Mouse (Mus musculus) embryonic fibroblast, embryonic 13.5 days (primary cell): ENCODE measurements at regions not wholly inside any gene's neighbourhood (a gene's known extent, or its start where the extent isn't known, plus 50 kb on each side); places are given as distances from the start of the nearest gene placed in this dataset.
"Not testable (repeated sequence)": the region's sequence is repeated elsewhere in the genome, so short reads cannot be mapped to it uniquely, and the experiment has no call there.

ENCODE experiments used
- H3K27ac ChIP-seq: 2 replicates; pipeline ENCODE4 v1.5.1; 2012; ENCODE audit warnings: low read length, control low read depth, inconsistent platforms; ENCODE audit not compliant: insufficient read depth
- H3K4me1 ChIP-seq: 2 replicates; pipeline ENCODE4 v1.6.1; 2011; ENCODE audit warnings: low read length; ENCODE audit not compliant: control insufficient read depth, insufficient read depth
- H3K4me3 ChIP-seq: 2 replicates; pipeline ENCODE4 v1.5.1; 2011; ENCODE audit warnings: mild to moderate bottlenecking, control low read depth, low read length; ENCODE audit not compliant: insufficient read depth
- CTCF ChIP-seq: IDR thresholded peaks from 2 replicates; pipeline ENCODE4 v1.5.1; 2011; ENCODE audit warnings: mild to moderate bottlenecking, control low read depth, low read length, moderate library complexity, borderline replicate concordance; ENCODE audit not compliant: insufficient read depth
- POLR2A ChIP-seq: IDR thresholded peaks from 2 replicates; pipeline ENCODE4 v1.6.1; 2011; ENCODE audit warnings: low read depth, mild to moderate bottlenecking, control low read depth, low read length, moderate library complexity

- TF ChIP-seq CTCF: no peak
- no peak overlapping the region for H3K27ac ChIP-seq
- H3K4me3 ChIP-seq: no peak overlapping the region
- H3K4me1 ChIP-seq: no peaks in the 10 kb centered on the region
These were observed 316.8 kb upstream of the 3110018I06Rik start for GRCm38 (mm10) chr12:107171676-107172075.

- Histone ChIP-seq H3K4me3 (no peak overlapping the region), H3K4me1 (no peaks in the 10 kb centered on the region), H3K27ac (no peak overlapping the region)
- no peak for TF ChIP-seq POLR2A
- TF ChIP-seq CTCF: no peak
These were observed 309.8 kb upstream of the 3110018I06Rik start for GRCm38 (mm10) chr12:107178676-107179075.

- H3K27ac ChIP-seq: no peak overlapping the region
- no peak overlapping the region for H3K4me3 ChIP-seq
- no peaks in the 10 kb centered on the region for H3K4me1 ChIP-seq
- TF ChIP-seq CTCF (no peak), POLR2A (no peak)
These were observed 307.9 kb upstream of the 3110018I06Rik start for GRCm38 (mm10) chr12:107180501-107180900.

GRCm38 (mm10) chr12:107181291-107181690, 307.1 kb upstream of the 3110018I06Rik start:
- Histone ChIP-seq H3K27ac (no peak overlapping the region), H3K4me1 (no peaks in the 10 kb centered on the region), H3K4me3 (no peak overlapping the region)
- TF ChIP-seq CTCF (no peak), POLR2A (no peak)

- no peak overlapping the region for H3K27ac ChIP-seq
- H3K4me3 ChIP-seq: no peak overlapping the region
- TF ChIP-seq CTCF: no peak
- no peak for TF ChIP-seq POLR2A
- no peaks in the 10 kb centered on the region for H3K4me1 ChIP-seq
These were observed 306.3 kb upstream of the 3110018I06Rik start for GRCm38 (mm10) chr12:107182091-107182655.

GRCm38 (mm10) chr12:107183283-107183682, 305.1 kb upstream of the 3110018I06Rik start:
- H3K4me1 ChIP-seq: no peaks in the 10 kb centered on the region

GRCm38 (mm10) chr12:107184426-107184825, 304.0 kb upstream of the 3110018I06Rik start:
- Histone ChIP-seq H3K4me3 (no peak overlapping the region), H3K4me1 (no peaks in the 10 kb centered on the region), H3K27ac (no peak overlapping the region)
- TF ChIP-seq POLR2A: no peak
- no peak for TF ChIP-seq CTCF

More at GRCm38 (mm10) chr12:107183283-107183682, 305.1 kb upstream of the 3110018I06Rik start:
- TF ChIP-seq CTCF (no peak), POLR2A (no peak)
- Histone ChIP-seq H3K4me3 (no peak overlapping the region), H3K27ac (no peak overlapping the region)

GRCm38 (mm10) chr12:107186361-107186760, 302.1 kb upstream of the 3110018I06Rik start:
- TF ChIP-seq POLR2A: no peak
- no peak for TF ChIP-seq CTCF
- no peak overlapping the region for H3K27ac ChIP-seq
- no peaks in the 10 kb centered on the region for H3K4me1 ChIP-seq
- no peak overlapping the region for H3K4me3 ChIP-seq

GRCm38 (mm10) chr12:107188055-107188454, 300.4 kb upstream of the 3110018I06Rik start:
- Histone ChIP-seq H3K27ac (no peak overlapping the region), H3K4me1 (no peaks in the 10 kb centered on the region), H3K4me3 (no peak overlapping the region)
- TF ChIP-seq POLR2A (no peak), CTCF (no peak)

- Histone ChIP-seq H3K4me3 (no peak overlapping the region), H3K27ac (no peak overlapping the region), H3K4me1 (no peaks in the 10 kb centered on the region)
- TF ChIP-seq POLR2A (no peak), CTCF (no peak)
These were observed 289.9 kb upstream of the 3110018I06Rik start for GRCm38 (mm10) chr12:107198389-107199018.

GRCm38 (mm10) chr12:107200903-107201302, 287.5 kb upstream of the 3110018I06Rik start:
- H3K27ac ChIP-seq: no peak overlapping the region
- H3K4me1 ChIP-seq: no peaks in the 10 kb centered on the region
- TF ChIP-seq POLR2A: no peak
- no peak for TF ChIP-seq CTCF
- no peak overlapping the region for H3K4me3 ChIP-seq

- not testable (repeated sequence) for H3K4me1 ChIP-seq, H3K4me3 ChIP-seq, H3K27ac ChIP-seq
These were observed 279.6 kb upstream of the 3110018I06Rik start for GRCm38 (mm10) chr12:107208826-107209225.
